Mouse (Mus musculus): ENCODE measurements at regions not wholly inside any gene's neighbourhood (a gene's known extent, or its start where the extent isn't known, plus 50 kb on each side); places are given as distances from the start of the nearest gene placed in this dataset.

DNA sequence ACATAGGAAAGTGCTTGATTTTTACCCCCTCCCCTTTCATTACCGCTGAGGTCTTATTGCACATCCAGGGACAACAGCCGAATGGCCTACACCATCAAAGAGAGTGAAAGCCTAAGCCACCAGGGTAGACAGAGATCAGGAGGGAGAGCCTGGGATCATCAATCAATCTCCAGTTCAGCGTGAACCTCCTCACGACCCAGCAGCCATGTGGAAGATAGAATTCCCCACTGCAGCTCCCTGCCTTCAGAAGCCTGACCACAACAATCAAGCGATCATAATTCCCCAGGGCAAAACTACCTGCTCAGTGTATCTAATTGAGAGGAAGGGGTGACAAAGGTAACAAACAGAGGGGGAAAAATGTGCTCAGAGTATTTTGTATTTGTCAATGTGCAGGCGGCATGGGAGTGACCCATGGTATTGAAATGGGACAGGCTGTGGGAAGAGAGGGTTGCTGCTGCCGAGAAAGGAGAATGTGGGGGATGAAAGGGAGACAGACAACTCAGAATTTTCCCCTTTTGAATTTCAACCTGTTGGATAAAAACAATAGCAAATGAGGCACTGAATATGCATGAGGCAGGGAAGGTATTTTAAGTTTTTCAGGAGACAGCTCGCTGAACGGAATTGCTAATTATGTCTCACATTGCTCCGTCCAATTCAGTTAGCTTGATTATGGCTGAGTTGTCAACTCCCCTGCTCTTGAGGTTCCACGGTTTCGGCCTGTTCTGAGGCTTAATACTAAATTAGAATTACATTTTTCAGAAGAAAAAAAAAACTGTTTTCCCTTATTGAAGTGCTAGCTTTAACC is 121.8 kb downstream of the Mat2b start:
- Histone ChIP-seq H3K27ac (ENCODE audit: low read length) (no peak overlapping the region), H3K27me3 (ENCODE audit: control insufficient read depth, insufficient read depth, low read length) (no peaks in the 10 kb centered on the region), H3K4me3 (ENCODE audit: low read length) (no peak overlapping the region), H3K9me3 (replicated peaks; ENCODE audit: control insufficient read depth, low read length) (no peaks in the 10 kb centered on the region), H3K36me3 (ENCODE audit: control insufficient read depth, insufficient read depth) (no peaks in the 10 kb centered on the region), H3K9ac (ENCODE audit: low read length) (no peak overlapping the region), H3K4me2 (ENCODE audit: low read depth, low read length) (peak overlapping the region; percentile 38), H3K4me1 (ENCODE audit: control insufficient read depth, insufficient read depth, low read length) (peaks cover 4% of the 10 kb centered on the region)
- WGBS: 28% methylated on average over 12 of the region's 12 CpGs
- no peak for ATAC-seq (replicated peaks; ENCODE audit: extremely low read depth, insufficient read depth, low FRiP score)

DNA sequence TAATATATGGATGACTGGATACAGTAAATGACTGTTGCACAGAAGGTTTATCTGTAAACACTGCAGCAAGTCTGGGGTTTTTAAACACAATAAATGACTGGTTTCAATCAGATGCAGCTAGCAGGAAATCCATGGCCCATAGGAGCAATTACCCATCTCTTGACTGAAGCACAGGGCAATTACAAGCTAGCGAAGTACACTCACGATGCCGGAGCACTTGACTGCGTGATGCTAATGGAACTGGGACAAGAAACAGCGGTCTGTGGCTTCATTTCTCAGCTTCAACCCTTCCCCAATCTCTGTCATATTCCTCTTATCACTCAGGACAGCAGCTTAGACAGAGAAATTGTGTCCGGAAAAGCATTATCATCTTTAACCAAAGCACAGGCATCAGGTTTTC is 132.1 kb downstream of the Mat2b start:
- no peak overlapping the region for H3K27ac ChIP-seq (ENCODE audit: low read length)
- no peaks in the 10 kb centered on the region for H3K27me3 ChIP-seq (ENCODE audit: control insufficient read depth, insufficient read depth, low read length)
- H3K4me2 ChIP-seq (ENCODE audit: low read depth, low read length): no peak overlapping the region
- no peak overlapping the region for H3K9ac ChIP-seq (ENCODE audit: low read length)
- H3K9me3 ChIP-seq (replicated peaks; ENCODE audit: control insufficient read depth, low read length): no peaks in the 10 kb centered on the region
- no peaks in the 10 kb centered on the region for H3K36me3 ChIP-seq (ENCODE audit: control insufficient read depth, insufficient read depth)
- H3K4me1 ChIP-seq (ENCODE audit: control insufficient read depth, insufficient read depth, low read length): no peaks in the 10 kb centered on the region
- no peak for ATAC-seq (replicated peaks; ENCODE audit: extremely low read depth, insufficient read depth, low FRiP score)
- no peak overlapping the region for H3K4me3 ChIP-seq (ENCODE audit: low read length)
- 70% methylated on average over 6 of the region's 6 CpGs for WGBS

DNA sequence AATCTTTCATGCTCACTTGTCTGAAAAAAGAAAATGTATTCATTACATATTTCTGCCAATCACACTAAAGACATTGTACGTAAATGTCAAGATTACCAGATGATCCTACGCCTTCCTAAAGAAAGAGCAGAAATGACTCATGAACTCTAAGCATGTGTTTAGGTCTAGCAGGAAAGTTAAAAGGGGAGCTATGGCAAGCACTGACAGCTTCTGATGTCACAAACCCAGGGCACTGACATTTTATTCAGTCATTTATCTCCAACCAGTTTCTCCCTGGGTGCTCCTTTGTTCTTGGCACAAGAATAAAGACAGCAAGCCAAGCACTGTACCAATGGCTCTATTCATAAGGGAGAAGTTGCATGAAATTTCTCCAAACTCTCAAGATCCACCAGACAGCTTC is 133.0 kb downstream of the Mat2b start:
- Histone ChIP-seq H3K4me1 (ENCODE audit: control insufficient read depth, insufficient read depth, low read length) (no peaks in the 10 kb centered on the region), H3K27ac (ENCODE audit: low read length) (no peak overlapping the region), H3K9me3 (replicated peaks; ENCODE audit: control insufficient read depth, low read length) (no peaks in the 10 kb centered on the region), H3K36me3 (ENCODE audit: control insufficient read depth, insufficient read depth) (no peaks in the 10 kb centered on the region), H3K4me2 (ENCODE audit: low read depth, low read length) (no peak overlapping the region), H3K9ac (ENCODE audit: low read length) (no peak overlapping the region), H3K27me3 (ENCODE audit: control insufficient read depth, insufficient read depth, low read length) (no peaks in the 10 kb centered on the region), H3K4me3 (ENCODE audit: low read length) (no peak overlapping the region)
- 90% methylated on average over 2 of the region's 2 CpGs for WGBS
- no peak for ATAC-seq (replicated peaks; ENCODE audit: extremely low read depth, insufficient read depth, low FRiP score)

DNA sequence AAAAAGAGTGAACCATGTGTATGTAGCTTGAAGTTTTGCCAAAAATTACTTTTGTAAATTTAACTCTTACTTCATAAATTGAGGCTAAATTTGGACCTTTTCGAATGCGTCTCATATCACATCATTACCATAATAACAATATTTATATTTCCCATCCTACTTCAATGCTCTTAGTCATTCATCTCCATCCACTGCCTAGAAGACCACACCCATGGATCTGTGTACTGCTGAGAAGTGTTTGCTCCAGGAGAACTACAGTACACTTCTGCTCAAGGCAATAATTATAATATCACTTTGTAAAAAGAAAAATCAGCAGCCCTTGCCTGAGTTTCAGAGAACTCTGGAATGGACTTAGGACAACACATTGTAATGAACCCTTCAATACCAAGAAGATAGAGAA is 133.6 kb downstream of the Mat2b start:
- 69% methylated on average over 2 of the region's 2 CpGs for WGBS
- no peak for ATAC-seq (replicated peaks; ENCODE audit: extremely low read depth, insufficient read depth, low FRiP score)
- H3K9ac ChIP-seq (ENCODE audit: low read length): no peak overlapping the region

DNA sequence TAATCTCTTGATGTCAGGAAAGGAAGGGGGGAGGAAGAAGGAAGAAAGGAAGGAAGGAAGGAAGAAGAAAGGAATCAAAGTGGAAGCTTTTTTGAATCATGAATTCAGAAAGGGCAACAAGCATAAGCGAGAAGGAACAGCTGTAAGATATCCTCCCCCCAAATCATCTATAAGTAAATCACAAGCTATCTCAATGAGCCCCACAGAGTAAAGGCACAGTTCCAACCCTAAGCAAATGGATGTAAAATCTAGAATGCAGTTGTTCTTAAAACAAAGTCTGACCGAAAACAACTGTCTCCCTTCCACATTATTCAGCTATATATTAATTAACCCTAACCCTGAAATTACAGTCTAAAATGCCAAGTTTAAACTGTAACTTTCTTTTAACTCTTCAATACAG is 136.5 kb downstream of the Mat2b start:
- WGBS: 73% methylated on average over 2 of the region's 2 CpGs
- H3K4me3 ChIP-seq (ENCODE audit: low read length): no peak overlapping the region

More for the DNA sequence above, 133.6 kb downstream of the Mat2b start:
- H3K4me2 ChIP-seq (ENCODE audit: low read depth, low read length): no peak overlapping the region
- H3K27ac ChIP-seq (ENCODE audit: low read length): no peak overlapping the region
- H3K4me3 ChIP-seq (ENCODE audit: low read length): no peak overlapping the region
- no peaks in the 10 kb centered on the region for H3K27me3 ChIP-seq (ENCODE audit: control insufficient read depth, insufficient read depth, low read length)
- H3K4me1 ChIP-seq (ENCODE audit: control insufficient read depth, insufficient read depth, low read length): no peaks in the 10 kb centered on the region
- no peaks in the 10 kb centered on the region for H3K9me3 ChIP-seq (replicated peaks; ENCODE audit: control insufficient read depth, low read length)
- no peaks in the 10 kb centered on the region for H3K36me3 ChIP-seq (ENCODE audit: control insufficient read depth, insufficient read depth)

DNA sequence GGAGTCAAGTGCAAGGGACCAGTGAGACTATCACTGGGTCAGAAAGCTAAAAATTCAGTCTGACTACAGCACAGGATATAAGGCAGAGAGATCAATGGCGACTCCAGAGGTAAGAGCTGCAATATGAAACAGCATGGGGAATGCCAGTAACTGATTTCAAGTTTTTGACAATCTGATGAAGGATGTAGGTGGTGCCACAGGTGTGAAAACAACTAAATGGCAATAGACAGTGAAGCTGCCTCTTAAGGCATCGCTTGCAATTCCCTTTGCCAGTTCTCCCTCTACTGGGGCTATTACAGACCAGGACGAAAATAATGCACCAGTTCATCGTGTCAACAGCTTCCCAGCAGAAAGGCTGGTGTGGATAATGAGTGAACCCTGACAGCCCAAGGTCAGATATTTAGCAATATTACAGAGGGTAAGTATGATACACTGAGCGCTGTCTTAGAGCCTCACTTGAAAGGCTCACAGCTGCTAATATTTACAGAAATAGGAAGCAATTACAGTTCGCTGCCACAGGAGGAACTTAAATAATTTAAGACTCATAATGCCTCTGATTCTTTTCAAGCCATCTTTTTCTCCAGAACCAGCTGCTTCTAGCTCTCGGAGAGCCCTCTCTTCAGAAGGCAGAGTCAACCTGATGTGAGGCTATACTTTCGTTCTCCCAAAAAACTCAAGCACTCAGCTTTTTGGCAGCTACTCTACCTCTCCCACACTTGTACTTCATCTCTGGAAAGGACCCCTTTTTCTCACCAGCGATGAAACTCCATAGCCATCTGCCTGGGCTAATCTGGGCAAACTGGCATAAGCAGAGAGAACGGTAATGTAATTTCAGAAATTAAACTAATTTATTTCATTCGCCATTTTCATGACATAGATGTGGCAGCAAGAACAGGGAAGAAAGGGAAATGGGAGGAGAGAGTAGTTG is 139.9 kb downstream of the Mat2b start:
- Histone ChIP-seq H3K4me2 (ENCODE audit: low read depth, low read length) (no peak overlapping the region), H3K27ac (ENCODE audit: low read length) (no peak overlapping the region), H3K27me3 (ENCODE audit: control insufficient read depth, insufficient read depth, low read length) (no peaks in the 10 kb centered on the region), H3K9me3 (replicated peaks; ENCODE audit: control insufficient read depth, low read length) (no peaks in the 10 kb centered on the region), H3K4me1 (ENCODE audit: control insufficient read depth, insufficient read depth, low read length) (0 out of 2 replicates have a peak, but pooled peaks cover 2% of the 10 kb centered on the region), H3K4me3 (ENCODE audit: low read length) (no peak overlapping the region), H3K9ac (ENCODE audit: low read length) (no peak overlapping the region), H3K36me3 (ENCODE audit: control insufficient read depth, insufficient read depth) (no peaks in the 10 kb centered on the region)
- 64% methylated on average over 11 of the region's 11 CpGs for whole genome bisulfite sequencing
- no peak for ATAC-seq (replicated peaks; ENCODE audit: extremely low read depth, insufficient read depth, low FRiP score)

More for the DNA sequence above, 136.5 kb downstream of the Mat2b start:
- no peaks in the 10 kb centered on the region for H3K4me1 ChIP-seq (ENCODE audit: control insufficient read depth, insufficient read depth, low read length)
- no peaks in the 10 kb centered on the region for H3K36me3 ChIP-seq (ENCODE audit: control insufficient read depth, insufficient read depth)
- H3K27me3 ChIP-seq (ENCODE audit: control insufficient read depth, insufficient read depth, low read length): no peaks in the 10 kb centered on the region
- no peak overlapping the region for H3K27ac ChIP-seq (ENCODE audit: low read length)
- H3K9me3 ChIP-seq (replicated peaks; ENCODE audit: control insufficient read depth, low read length): no peaks in the 10 kb centered on the region
- no peak overlapping the region for H3K4me2 ChIP-seq (ENCODE audit: low read depth, low read length)
- ATAC-seq (replicated peaks; ENCODE audit: extremely low read depth, insufficient read depth, low FRiP score): no peak
- H3K9ac ChIP-seq (ENCODE audit: low read length): no peak overlapping the region

DNA sequence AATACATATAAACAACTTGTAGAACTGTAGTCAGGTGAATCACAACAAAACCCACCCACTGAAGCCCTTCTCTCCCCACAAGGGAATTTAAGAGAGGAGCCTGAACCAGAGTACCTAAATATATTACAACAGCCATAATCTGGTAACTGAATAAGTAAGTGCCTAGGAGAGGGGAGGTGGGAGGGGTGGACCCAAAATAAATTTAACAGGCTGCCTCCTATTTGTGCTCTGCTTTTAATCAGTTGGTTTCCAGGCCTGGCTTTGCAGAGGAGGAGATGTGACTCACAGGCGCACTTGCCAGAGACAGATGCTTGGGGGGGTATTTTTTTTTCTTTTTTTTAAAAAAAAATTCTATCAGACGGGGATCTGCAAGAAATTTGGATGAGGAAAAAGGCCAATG is 142.9 kb downstream of the Mat2b start:
- Histone ChIP-seq H3K9ac (ENCODE audit: low read length) (no peak overlapping the region), H3K9me3 (replicated peaks; ENCODE audit: control insufficient read depth, low read length) (no peaks in the 10 kb centered on the region), H3K4me2 (ENCODE audit: low read depth, low read length) (no peak overlapping the region), H3K27me3 (ENCODE audit: control insufficient read depth, insufficient read depth, low read length) (no peaks in the 10 kb centered on the region), H3K4me1 (ENCODE audit: control insufficient read depth, insufficient read depth, low read length) (0 out of 2 replicates have a peak, but pooled peaks cover 2% of the 10 kb centered on the region), H3K27ac (ENCODE audit: low read length) (no peak overlapping the region), H3K4me3 (ENCODE audit: low read length) (no peak overlapping the region), H3K36me3 (ENCODE audit: control insufficient read depth, insufficient read depth) (no peaks in the 10 kb centered on the region)
- no peak for ATAC-seq (replicated peaks; ENCODE audit: extremely low read depth, insufficient read depth, low FRiP score)
- 41% methylated on average over 2 of the region's 2 CpGs for WGBS

GRCm38 (mm10) chr11:40546596-40546995 is 148.4 kb downstream of the Mat2b start:
- no peak for ATAC-seq (replicated peaks; ENCODE audit: extremely low read depth, insufficient read depth, low FRiP score)
- 75% methylated on average over 2 of the region's 2 CpGs for WGBS
- Histone ChIP-seq H3K9me3 (replicated peaks; ENCODE audit: control insufficient read depth, low read length) (no peaks in the 10 kb centered on the region), H3K27me3 (ENCODE audit: control insufficient read depth, insufficient read depth, low read length) (no peaks in the 10 kb centered on the region), H3K4me3 (ENCODE audit: low read length) (no peak overlapping the region), H3K27ac (ENCODE audit: low read length) (no peak overlapping the region), H3K4me1 (ENCODE audit: control insufficient read depth, insufficient read depth, low read length) (no peaks in the 10 kb centered on the region), H3K4me2 (ENCODE audit: low read depth, low read length) (no peak overlapping the region), H3K36me3 (ENCODE audit: control insufficient read depth, insufficient read depth) (no peaks in the 10 kb centered on the region), H3K9ac (ENCODE audit: low read length) (no peak overlapping the region)

DNA sequence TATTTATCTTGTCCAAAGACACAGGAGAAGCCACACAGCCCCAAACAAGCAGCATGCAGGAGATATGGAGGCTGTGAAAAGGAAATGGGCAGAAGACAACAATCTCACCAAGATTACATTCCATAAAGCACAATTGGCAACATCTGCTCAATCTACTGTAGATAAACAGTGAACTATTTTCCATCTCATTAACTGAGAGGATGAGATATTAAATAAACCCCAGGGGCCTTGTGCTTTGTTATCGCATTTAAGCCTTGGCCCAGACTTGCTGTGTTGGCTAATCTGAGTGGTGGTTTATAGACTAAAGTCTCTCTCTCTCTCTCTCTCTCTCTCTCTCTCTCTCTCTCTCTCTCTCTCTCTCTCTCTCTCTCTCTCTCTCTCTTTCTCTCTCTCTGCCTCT is 149.5 kb downstream of the Mat2b start:
- 69% methylated on average over 1 of the region's 1 CpGs for WGBS
- ATAC-seq (replicated peaks; ENCODE audit: extremely low read depth, insufficient read depth, low FRiP score): no peak
- no peaks in the 10 kb centered on the region for H3K9me3 ChIP-seq (replicated peaks; ENCODE audit: control insufficient read depth, low read length)
- no peaks in the 10 kb centered on the region for H3K27me3 ChIP-seq (ENCODE audit: control insufficient read depth, insufficient read depth, low read length)
- no peak overlapping the region for H3K27ac ChIP-seq (ENCODE audit: low read length)
- no peaks in the 10 kb centered on the region for H3K36me3 ChIP-seq (ENCODE audit: control insufficient read depth, insufficient read depth)
- H3K9ac ChIP-seq (ENCODE audit: low read length): no peak overlapping the region
- no peak overlapping the region for H3K4me2 ChIP-seq (ENCODE audit: low read depth, low read length)
- no peaks in the 10 kb centered on the region for H3K4me1 ChIP-seq (ENCODE audit: control insufficient read depth, insufficient read depth, low read length)
- H3K4me3 ChIP-seq (ENCODE audit: low read length): no peak overlapping the region
